Mouse (Mus musculus): ENCODE data around the gene B4galt3. TPM values are rescaled to one million over a fixed set of nuclear protein-coding genes. Genes with fewer than 3 reads are reported as not detected.

The B4galt3 gene
- polyA plus RNA-seq, 1 experiment from 2014 or later = 21.9 TPM

GRCm38 (mm10) chr1:171252415-171252814 lies 17.7 kb upstream of the B4galt3 start:
- Histone ChIP-seq H3K9me3 (replicated peaks) (no peaks in the 10 kb centered on the region), H3K4me3 (replicated peaks) (no peak overlapping the region), H3K9ac (no peak overlapping the region), H3K4me1 (replicated peaks) (peaks cover 18% of the 10 kb centered on the region), H3K4me2 (no peak overlapping the region), H3K27ac (replicated peaks) (no peak overlapping the region), H3K36me3 (replicated peaks) (no peaks in the 10 kb centered on the region), H3K27me3 (peaks cover 67% of the 10 kb centered on the region)
- WGBS (ENCODE audit: insufficient replicate concordance) = 67% methylated on average over 17 of the region's 17 CpGs
- no peak for ATAC-seq (ENCODE audit: insufficient read depth)

DNA sequence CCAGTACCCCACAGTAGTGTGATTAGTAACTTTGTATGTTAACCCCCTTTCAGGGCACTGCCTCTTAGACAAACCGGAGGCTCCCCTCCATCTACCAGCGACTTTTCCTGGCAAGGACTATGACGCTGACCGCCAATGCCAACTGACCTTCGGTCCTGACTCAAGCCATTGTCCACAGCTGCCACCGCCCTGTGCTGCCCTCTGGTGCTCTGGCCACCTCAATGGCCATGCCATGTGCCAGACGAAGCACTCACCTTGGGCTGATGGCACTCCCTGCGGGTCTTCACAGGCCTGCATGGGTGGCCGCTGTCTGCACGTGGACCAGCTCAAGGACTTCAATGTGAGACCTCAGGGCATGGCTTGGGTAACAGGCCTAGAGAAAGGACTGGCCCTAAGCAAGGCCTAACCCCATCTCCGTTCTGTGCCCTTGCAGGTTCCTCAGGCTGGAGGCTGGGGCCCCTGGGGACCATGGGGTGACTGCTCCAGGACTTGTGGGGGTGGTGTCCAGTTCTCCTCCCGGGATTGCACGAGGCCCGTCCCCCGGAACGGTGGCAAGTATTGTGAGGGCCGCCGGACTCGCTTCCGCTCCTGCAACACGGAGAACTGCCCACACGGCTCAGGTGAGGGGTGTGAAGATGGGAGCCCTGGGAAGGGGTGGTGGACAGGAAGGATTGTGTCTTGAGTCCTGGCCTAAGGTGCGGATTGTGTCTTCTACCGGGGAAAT lies 13.9 kb upstream of the B4galt3 start:
- peaks cover 18% of the 10 kb centered on the region for H3K4me1 ChIP-seq (replicated peaks)
- no peak for ATAC-seq (ENCODE audit: insufficient read depth)
- H3K27me3 ChIP-seq = peaks cover 60% of the 10 kb centered on the region
- H3K36me3 ChIP-seq (replicated peaks) = no peaks in the 10 kb centered on the region
- 79% methylated on average over 24 of the region's 24 CpGs for WGBS (ENCODE audit: insufficient replicate concordance)
- no peak overlapping the region for H3K4me3 ChIP-seq (replicated peaks)
- H3K9ac ChIP-seq = no peak overlapping the region
- no peak overlapping the region for H3K27ac ChIP-seq (replicated peaks)
- no peak overlapping the region for H3K4me2 ChIP-seq
- no peaks in the 10 kb centered on the region for H3K9me3 ChIP-seq (replicated peaks)

GRCm38 (mm10) chr1:171256937-171257548 lies 13.1 kb upstream of the B4galt3 start:
- Histone ChIP-seq H3K36me3 (replicated peaks) (no peaks in the 10 kb centered on the region), H3K27me3 (peaks cover 59% of the 10 kb centered on the region), H3K4me2 (peak overlapping the region; percentile 14; the same call in 1 of the 2 replicates), H3K27ac (replicated peaks) (no peak overlapping the region), H3K9ac (no peak overlapping the region), H3K4me1 (replicated peaks) (peaks cover 18% of the 10 kb centered on the region), H3K9me3 (replicated peaks) (no peaks in the 10 kb centered on the region), H3K4me3 (replicated peaks) (no peak overlapping the region)
- WGBS (ENCODE audit: insufficient replicate concordance) = 51% methylated on average over 15 of the region's 15 CpGs
- no peak for ATAC-seq (ENCODE audit: insufficient read depth)

DNA sequence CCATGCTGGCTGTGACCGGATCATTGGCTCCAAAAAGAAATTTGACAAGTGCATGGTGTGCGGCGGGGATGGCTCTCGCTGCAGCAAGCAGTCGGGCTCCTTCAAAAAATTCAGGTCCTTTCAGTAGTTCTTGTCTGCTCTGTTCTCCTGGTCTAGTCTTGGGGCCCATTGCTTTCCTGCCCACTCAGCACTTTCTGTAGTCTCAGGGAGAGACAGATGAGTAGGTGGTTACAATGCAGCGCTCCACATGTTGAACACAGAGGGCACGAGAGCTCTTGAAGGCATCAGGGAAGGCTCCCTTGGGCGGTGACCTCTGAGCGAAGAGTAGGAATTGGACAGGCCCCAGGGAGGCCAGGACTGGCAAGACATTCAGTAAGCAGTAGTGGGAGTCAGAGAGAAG lies 12.3 kb upstream of the B4galt3 start:
- Histone ChIP-seq H3K27ac (replicated peaks) (no peak overlapping the region), H3K4me1 (replicated peaks) (peaks cover 21% of the 10 kb centered on the region), H3K9ac (no peak overlapping the region), H3K4me3 (replicated peaks) (no peak overlapping the region), H3K4me2 (no peak overlapping the region), H3K27me3 (peaks cover 59% of the 10 kb centered on the region), H3K36me3 (replicated peaks) (no peaks in the 10 kb centered on the region), H3K9me3 (replicated peaks) (no peaks in the 10 kb centered on the region)
- no peak for ATAC-seq (ENCODE audit: insufficient read depth)
- 65% methylated on average over 9 of the region's 9 CpGs for WGBS (ENCODE audit: insufficient replicate concordance)

- no peak overlapping the region for H3K27ac ChIP-seq (replicated peaks)
- H3K27me3 ChIP-seq = peaks cover 55% of the 10 kb centered on the region
- no peak overlapping the region for H3K9ac ChIP-seq
- no peaks in the 10 kb centered on the region for H3K36me3 ChIP-seq (replicated peaks)
- no peak for ATAC-seq (ENCODE audit: insufficient read depth)
- no peak overlapping the region for H3K4me2 ChIP-seq
- no peaks in the 10 kb centered on the region for H3K9me3 ChIP-seq (replicated peaks)
- WGBS (ENCODE audit: insufficient replicate concordance) = 65% methylated on average over 17 of the region's 17 CpGs
- no peak overlapping the region for H3K4me3 ChIP-seq (replicated peaks)
- H3K4me1 ChIP-seq (replicated peaks) = peaks cover 21% of the 10 kb centered on the region
These were observed 11.2 kb upstream of the B4galt3 start for GRCm38 (mm10) chr1:171258921-171259320.

- no peak overlapping the region for H3K4me2 ChIP-seq
- H3K36me3 ChIP-seq (replicated peaks) = no peaks in the 10 kb centered on the region
- 29% methylated on average over 3 of the region's 3 CpGs for WGBS (ENCODE audit: insufficient replicate concordance)
- H3K27ac ChIP-seq (replicated peaks) = no peak overlapping the region
- H3K9ac ChIP-seq = no peak overlapping the region
- ATAC-seq (ENCODE audit: insufficient read depth) = no peak
- H3K27me3 ChIP-seq = peaks cover 51% of the 10 kb centered on the region
- H3K4me1 ChIP-seq (replicated peaks) = peaks cover 21% of the 10 kb centered on the region
- no peaks in the 10 kb centered on the region for H3K9me3 ChIP-seq (replicated peaks)
- no peak overlapping the region for H3K4me3 ChIP-seq (replicated peaks)
These were observed 9.8 kb upstream of the B4galt3 start for GRCm38 (mm10) chr1:171260316-171260715.

DNA sequence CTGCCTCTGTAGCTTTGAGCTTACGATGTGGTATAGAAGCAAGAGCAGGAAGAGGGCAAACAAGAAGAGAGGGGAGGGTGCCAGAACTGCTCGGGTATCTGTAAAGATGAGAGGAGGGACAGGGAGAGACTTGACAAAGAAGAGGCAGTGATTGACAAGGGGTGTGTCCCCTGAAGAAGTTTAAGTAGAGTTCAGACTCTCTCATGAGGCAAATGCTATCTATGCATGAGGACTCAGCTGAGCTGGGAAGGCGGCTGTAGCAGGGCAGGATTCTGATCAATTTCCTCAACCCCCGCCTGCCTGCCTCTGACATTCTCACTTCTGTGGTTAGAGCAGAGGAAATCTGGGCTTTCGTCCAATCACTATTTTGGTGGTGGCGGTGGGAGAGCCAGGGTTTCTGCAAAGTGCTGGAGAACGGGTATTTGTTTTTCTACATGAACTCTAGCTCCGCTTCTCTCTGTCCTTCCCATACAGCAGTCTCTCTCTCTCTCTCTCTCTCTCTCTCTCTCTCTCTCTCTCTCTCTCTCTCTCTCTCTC lies 7.5 kb upstream of the B4galt3 start:
- peak; percentile 13; the same call in 1 of the 2 replicates for ATAC-seq (ENCODE audit: insufficient read depth)
- 2% methylated on average over 8 of the region's 8 CpGs for WGBS (ENCODE audit: insufficient replicate concordance)

DNA sequence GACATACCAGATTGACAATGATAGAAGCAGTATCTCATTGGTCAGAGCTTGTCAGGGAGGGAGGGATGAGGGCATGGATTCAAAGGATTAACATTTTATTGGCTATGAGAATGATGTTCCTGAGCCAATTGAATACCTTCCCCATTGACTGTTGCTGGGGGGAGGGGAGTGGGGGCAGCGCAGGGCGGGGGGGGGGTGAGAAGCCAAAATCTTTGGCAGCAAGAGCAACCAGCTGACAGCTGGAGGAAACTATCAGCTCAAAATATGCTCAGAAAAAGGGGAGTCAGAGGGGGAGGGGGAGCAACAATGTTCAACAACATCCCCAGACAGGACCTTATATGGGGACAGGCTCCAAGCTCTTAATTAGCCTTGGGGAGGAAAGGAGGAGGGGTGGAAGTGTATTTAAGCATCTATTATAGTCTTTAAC lies 6.9 kb upstream of the B4galt3 start:
- Histone ChIP-seq H3K9ac (no peak overlapping the region), H3K4me1 (replicated peaks) (peaks cover 26% of the 10 kb centered on the region), H3K9me3 (replicated peaks) (no peaks in the 10 kb centered on the region), H3K36me3 (replicated peaks) (no peaks in the 10 kb centered on the region), H3K4me3 (replicated peaks) (no peak overlapping the region), H3K27ac (replicated peaks) (no peak overlapping the region), H3K27me3 (peaks cover 44% of the 10 kb centered on the region), H3K4me2 (no peak overlapping the region)
- 0% methylated on average over 2 of the region's 2 CpGs for WGBS (ENCODE audit: insufficient replicate concordance)
- ATAC-seq (ENCODE audit: insufficient read depth) = peak; percentile 33; the same call in 1 of the 2 replicates

More for the DNA sequence above, 7.5 kb upstream of the B4galt3 start:
- H3K27me3 ChIP-seq = peaks cover 44% of the 10 kb centered on the region
- no peak overlapping the region for H3K9ac ChIP-seq
- H3K27ac ChIP-seq (replicated peaks) = peak overlapping the region; percentile 57; the same call in 1 of the 2 replicates
- H3K36me3 ChIP-seq (replicated peaks) = no peaks in the 10 kb centered on the region
- H3K4me1 ChIP-seq (replicated peaks) = peaks cover 26% of the 10 kb centered on the region
- peak overlapping the region; percentile 37 for H3K4me2 ChIP-seq
- no peaks in the 10 kb centered on the region for H3K9me3 ChIP-seq (replicated peaks)
- no peak overlapping the region for H3K4me3 ChIP-seq (replicated peaks)

DNA sequence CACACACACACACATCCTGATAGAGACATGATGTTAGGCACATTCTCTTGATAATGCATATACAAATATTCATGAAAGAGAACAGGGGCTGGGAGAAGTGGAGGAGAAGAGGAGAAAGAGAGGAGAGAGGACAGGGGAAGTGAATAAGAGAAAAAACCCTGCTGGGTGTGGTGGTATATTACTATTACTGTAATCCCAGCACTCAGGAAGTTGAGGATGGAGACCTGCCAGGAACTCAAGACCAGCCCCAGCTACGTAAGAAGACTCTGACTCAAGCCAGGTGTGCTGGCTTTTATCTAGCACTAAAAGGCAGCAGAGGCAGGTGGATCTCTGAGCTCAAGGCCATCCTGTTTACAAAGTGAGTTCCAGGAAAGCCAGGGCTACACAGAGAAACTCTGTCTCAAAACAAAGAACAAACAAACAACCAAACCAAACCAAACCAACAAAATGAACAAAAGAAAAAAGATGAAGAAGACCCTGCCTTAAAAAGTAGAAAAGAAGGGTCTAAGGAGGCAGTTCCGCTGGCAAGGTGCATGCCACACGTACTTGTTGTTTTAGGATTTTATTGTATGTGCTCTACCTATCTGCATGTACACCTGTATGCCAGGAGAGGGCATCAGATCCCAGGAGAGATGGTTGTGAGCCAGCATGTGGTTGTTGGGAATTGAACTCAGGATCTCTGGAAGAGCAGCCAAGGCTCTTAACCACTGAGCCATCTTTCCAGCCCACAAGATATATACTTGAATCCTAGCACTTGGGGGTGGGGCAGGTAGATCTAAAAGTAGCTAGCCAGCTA lies 6.3 kb upstream of the B4galt3 start:
- Histone ChIP-seq H3K27me3 (peaks cover 42% of the 10 kb centered on the region), H3K36me3 (replicated peaks) (no peaks in the 10 kb centered on the region), H3K9me3 (replicated peaks) (no peaks in the 10 kb centered on the region), H3K4me1 (replicated peaks) (peaks cover 27% of the 10 kb centered on the region), H3K4me2 (no peak overlapping the region), H3K9ac (no peak overlapping the region), H3K27ac (replicated peaks) (no peak overlapping the region), H3K4me3 (replicated peaks) (no peak overlapping the region)
- ATAC-seq (ENCODE audit: insufficient read depth) = no peak
- 58% methylated on average over 3 of the region's 3 CpGs for WGBS (ENCODE audit: insufficient replicate concordance)

GRCm38 (mm10) chr1:171265971-171266744 lies 4.0 kb upstream of the B4galt3 start:
- no peak overlapping the region for H3K4me3 ChIP-seq (replicated peaks)
- H3K27ac ChIP-seq (replicated peaks) = no peak overlapping the region
- H3K4me2 ChIP-seq = no peak overlapping the region
- H3K9ac ChIP-seq = no peak overlapping the region
- peaks cover 23% of the 10 kb centered on the region for H3K27me3 ChIP-seq
- H3K9me3 ChIP-seq (replicated peaks) = no peaks in the 10 kb centered on the region
- H3K36me3 ChIP-seq (replicated peaks) = no peaks in the 10 kb centered on the region
- peaks cover 33% of the 10 kb centered on the region for H3K4me1 ChIP-seq (replicated peaks)
- WGBS (ENCODE audit: insufficient replicate concordance) = 24% methylated on average over 4 of the region's 4 CpGs
- ATAC-seq (ENCODE audit: insufficient read depth) = no peak

All from liver, embryonic 15.5 days (tissue).